Mouse (Mus musculus) adrenal gland, adult 18-20 months (tissue): Measurements from ENCODE around the gene Mybpc2. TPM values are rescaled to one million over a fixed set of nuclear protein-coding genes. Genes with fewer than 3 reads are reported as not detected.

Experiments
- DNase-seq, 2 experiments: peaks; one replicate each; pipeline ENCODE4 v3.0.0; 2021 to 2022; ENCODE audit warnings: low spot score in 2 of 2
- microRNA-seq, 2 experiments: library from miRNA; unstranded; fragments of <30 nt; microRNA quantifications; one replicate each; pipeline ENCODE4 v1.2.0; 2021; ENCODE audit warnings: borderline number of aligned reads in 2 of 2
- total RNA-seq, 2 experiments: library from RNA; stranded (reverse); gene quantifications; 1 replicate in 1 of 2; 2 replicates in 1 of 2; pipeline ENCODE4 v1.2.3; 2021

Mybpc2 gene
- total RNA-seq, 2 experiments from 2014 or later, result 0.93 TPM; not detected in 1

GRCm38 (mm10) chr7:44466888-44467311 lies 57.6 kb downstream of the Mybpc2 start:
- no peak for DNase-seq

DNA sequence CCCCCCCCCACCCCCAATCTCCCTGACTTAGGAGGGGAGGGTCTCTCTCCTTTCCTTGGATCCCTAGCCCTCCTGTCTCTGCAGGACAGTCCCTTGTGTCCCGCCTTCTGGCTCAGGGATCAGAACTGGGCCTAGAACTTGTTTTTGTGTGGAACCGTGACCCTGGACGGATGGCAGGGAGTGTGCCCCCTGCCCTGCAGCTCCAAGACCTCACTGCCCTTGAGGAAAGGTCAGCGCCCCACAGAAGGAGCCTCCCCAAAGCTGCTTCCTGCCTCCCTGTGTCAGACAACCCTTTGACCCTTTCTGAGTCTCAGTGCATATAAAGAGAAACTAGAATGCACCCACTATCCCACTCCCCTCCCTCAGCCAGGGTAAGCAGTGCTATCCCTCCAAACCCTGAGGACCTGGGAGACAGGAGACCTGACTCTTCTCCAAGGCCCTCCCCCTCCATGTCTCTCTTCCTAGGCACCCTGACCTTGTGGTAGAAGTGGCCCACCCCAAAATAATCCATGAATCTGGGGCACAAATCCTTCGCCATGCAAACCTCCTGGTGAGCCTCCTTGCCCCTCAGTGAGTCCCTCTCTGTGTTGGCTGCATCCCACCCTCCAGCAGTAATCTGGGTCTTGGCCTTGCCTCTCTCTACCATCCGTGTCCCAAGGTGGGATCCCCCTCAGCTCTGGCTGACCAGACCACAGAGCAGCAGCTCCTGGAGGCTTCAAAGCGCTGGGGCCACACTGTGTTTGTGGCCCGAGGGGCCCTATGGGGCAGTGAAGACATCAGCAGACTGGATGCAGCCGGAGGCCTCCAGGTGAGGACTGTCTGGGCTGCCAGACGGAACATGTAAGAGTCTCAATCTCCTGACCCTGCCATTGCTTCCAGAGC lies 58.2 kb downstream of the Mybpc2 start:
- DNase-seq, result no peak

GRCm38 (mm10) chr7:44465111-44465510 lies 59.3 kb downstream of the Mybpc2 start, which contains the start of gene Aspdh:
Aspdh (plus strand) TSS chr7:44465391.
- no peak for DNase-seq

DNA sequence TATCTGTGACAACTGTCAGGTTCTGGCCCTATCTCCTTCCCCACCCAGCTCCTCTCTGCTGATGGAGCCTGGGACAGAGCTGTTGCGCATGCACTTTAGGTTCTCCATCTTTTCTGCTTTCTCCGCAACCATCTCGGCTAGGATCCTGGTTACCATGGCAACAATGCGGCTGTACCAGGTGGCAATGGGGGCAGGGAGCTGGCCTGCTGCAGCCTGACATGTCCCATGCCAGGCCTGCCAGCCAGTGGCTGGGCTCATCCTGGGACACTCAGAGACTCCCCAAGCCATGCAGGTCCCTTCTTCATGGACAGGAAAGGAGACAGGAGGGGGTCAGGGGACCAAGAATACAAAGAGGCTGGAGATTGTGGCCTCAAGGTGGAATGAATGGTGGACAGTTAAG lies 59.9 kb downstream of the Mybpc2 start:
- DNase-seq, result no peak

- no peak for DNase-seq
Measured at GRCm38 (mm10) chr7:44463556-44464225, 60.8 kb downstream of the Mybpc2 start.

DNA sequence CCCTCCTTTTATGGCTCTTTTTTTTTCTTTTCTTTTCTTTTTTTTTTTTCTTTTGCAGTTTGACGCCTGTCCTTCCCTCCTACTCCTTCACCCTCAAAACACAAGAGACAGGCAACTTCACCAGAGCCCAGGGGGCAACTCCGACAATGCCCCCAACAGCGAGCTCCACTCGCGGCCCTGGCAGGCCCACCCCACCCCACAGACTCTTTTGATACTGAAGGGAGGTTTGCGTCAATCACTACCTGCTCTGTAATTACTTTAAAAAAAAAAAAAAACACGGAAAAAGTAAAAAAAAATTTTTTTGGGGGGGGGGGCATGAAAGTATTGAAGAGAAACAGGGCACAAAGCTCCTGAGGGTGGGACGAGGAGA lies 61.4 kb downstream of the Mybpc2 start:
- DNase-seq, result no peak

- DNase-seq, result no peak
Measured at GRCm38 (mm10) chr7:44462218-44463055, 62.0 kb downstream of the Mybpc2 start.

DNA sequence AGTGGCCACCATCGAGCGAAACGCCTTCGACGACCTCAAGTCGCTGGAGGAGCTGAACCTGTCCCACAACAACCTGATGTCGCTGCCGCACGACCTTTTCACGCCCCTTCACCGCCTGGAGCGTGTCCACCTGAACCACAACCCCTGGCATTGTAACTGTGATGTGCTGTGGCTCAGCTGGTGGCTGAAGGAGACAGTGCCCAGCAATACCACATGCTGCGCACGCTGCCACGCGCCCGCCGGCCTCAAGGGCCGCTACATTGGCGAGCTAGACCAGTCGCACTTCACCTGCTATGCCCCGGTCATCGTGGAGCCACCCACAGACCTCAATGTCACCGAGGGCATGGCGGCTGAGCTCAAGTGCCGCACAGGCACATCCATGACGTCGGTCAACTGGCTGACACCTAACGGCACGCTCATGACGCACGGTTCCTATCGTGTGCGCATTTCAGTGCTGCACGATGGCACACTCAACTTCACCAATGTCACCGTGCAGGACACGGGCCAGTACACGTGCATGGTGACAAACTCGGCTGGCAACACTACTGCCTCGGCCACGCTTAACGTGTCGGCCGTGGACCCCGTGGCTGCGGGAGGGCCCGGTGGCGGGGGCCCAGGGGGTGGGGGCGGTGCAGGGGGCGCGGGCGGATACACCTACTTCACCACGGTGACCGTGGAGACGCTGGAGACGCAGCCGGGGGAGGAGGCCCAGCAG lies 62.8 kb downstream of the Mybpc2 start:
- no peak for DNase-seq

DNA sequence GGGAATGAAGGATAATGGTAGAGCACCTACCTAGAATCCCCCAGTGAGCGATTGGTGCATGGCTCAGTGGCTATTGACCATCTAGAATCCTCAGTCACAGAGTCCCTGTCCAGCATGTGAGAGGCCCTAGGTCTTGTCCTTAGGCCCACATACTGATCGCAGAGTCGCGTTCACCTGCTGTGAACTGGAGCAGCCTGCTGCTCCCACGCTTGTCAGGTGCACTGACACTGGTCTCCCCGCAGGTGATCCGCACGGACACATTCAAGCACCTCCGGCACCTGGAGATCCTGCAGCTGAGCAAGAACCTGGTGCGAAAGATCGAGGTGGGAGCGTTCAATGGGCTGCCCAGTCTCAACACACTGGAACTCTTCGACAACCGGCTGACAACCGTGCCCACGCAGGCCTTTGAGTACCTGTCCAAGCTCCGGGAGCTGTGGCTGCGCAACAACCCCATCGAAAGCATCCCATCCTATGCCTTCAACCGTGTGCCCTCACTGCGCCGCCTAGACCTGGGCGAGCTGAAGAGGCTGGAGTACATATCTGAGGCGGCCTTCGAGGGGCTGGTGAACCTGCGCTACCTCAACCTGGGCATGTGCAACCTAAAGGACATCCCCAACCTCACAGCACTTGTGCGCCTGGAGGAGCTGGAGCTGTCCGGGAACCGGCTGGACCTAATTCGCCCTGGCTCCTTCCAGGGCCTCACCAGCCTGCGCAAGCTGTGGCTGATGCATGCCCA lies 63.5 kb downstream of the Mybpc2 start:
- DNase-seq, result no peak

GRCm38 (mm10) chr7:44460067-44460466 lies 64.4 kb downstream of the Mybpc2 start:
- no peak for DNase-seq

GRCm38 (mm10) chr7:44456302-44456701 lies 68.2 kb downstream of the Mybpc2 start:
- no peak for DNase-seq

DNA sequence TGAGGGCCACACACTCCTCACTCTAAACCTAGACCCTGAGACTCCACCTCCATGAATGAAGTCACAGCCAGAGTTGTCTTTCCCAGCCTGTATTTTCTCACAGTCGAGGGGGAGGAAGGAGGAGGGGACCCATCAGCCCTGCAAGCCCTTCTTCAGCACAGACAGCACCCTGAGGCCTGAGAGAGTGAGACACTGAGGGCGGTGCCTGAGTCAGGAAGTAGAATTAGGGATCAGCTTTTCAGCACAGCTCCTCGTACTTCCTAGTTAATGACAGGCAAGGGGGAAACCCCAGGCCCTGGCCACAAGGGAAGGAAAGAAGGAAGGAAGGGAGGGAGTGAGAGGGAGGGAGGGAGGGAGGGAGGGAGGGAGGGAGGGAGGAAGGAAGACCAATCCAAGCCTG lies 71.2 kb downstream of the Mybpc2 start:
- no peak for DNase-seq

Small RNA genes within 50 kb of the gene (microRNA-seq; reads per million reads assigned to microRNA genes)
- gene Mir7052, result 1.9 to 6.7 reads per million in 2 experiments
- gene Mir7053, result 0 to 0.95 reads per million in 2 experiments

Other genes with a start within 250 kb of the Mybpc2 start
- 1 to 10 TPM; 3.8 to 4.4 TPM for gene Clec11a, start 217.8 kb downstream of the Mybpc2 start, total RNA-seq
- gene Shank1, start 214.4 kb downstream of the Mybpc2 start, total RNA-seq, result 10 to 100 TPM in 1 of 2 experiments, 1 to 10 TPM in 1; 7.7 to 10.0 TPM
- gene Syt3, start 140.6 kb downstream of the Mybpc2 start, total RNA-seq, result 1 to 10 TPM; 4.7 to 6.9 TPM
- gene 1700008O03Rik, start 138.8 kb downstream of the Mybpc2 start, total RNA-seq, result 1 to 10 TPM in 1 of 2 experiments, under 1 TPM in 1; 0.86 to 1.0 TPM
- gene Lrrc4b, start 95.6 kb downstream of the Mybpc2 start, total RNA-seq, result 1 to 10 TPM; 5.0 to 7.3 TPM
- gene Aspdh, start 59.3 kb downstream of the Mybpc2 start, total RNA-seq, result not detected
- gene Josd2, start 56.7 kb downstream of the Mybpc2 start, total RNA-seq, result 10 to 100 TPM; 40.0 to 42.6 TPM
- 100 to 1,000 TPM in 1 of 2 experiments, 10 to 100 TPM in 1; 95.4 to 101 TPM for gene Emc10, start 28.1 kb downstream of the Mybpc2 start, total RNA-seq
- gene Fam71e1, start 28.1 kb downstream of the Mybpc2 start, total RNA-seq, result 1 to 10 TPM; 5.6 to 8.9 TPM
- gene Spib, start 7.4 kb upstream of the Mybpc2 start, total RNA-seq, result under 1 TPM; 0.19 to 0.43 TPM
- gene Pold1, start 24.2 kb upstream of the Mybpc2 start, total RNA-seq, result 1 to 10 TPM; 8.3 to 9.4 TPM
- 100 to 1,000 TPM; 108 to 128 TPM for gene Nr1h2, start 29.3 kb upstream of the Mybpc2 start, total RNA-seq
- gene Napsa, start 47.7 kb upstream of the Mybpc2 start, total RNA-seq, result 1 to 10 TPM; 1.3 to 1.6 TPM
- gene Kcnc3, start 66.0 kb upstream of the Mybpc2 start, total RNA-seq, result 1 to 10 TPM; 4.0 to 5.6 TPM
- gene Myh14, start 146.2 kb upstream of the Mybpc2 start, total RNA-seq, result 1 to 10 TPM; 5.5 to 6.6 TPM
- not detected for gene Izumo2, start 184.1 kb upstream of the Mybpc2 start, total RNA-seq
- gene Vrk3, start 223.8 kb upstream of the Mybpc2 start, total RNA-seq, result 10 to 100 TPM; 40.4 to 42.1 TPM
- under 1 TPM; 0.30 to 0.51 TPM for gene Zfp473, start 226.4 kb upstream of the Mybpc2 start, total RNA-seq